Mouse (Mus musculus): ENCODE data around the gene Gm49354.
"Not testable (repeated sequence)": the region's sequence is repeated elsewhere in the genome, so short reads cannot be mapped to it uniquely, and the experiment has no call there.

GRCm38 (mm10) chr13:59711984-59712383, 70.1 kb downstream of the Gm49354 start, which contains the start of gene Spata31d1b:
- TF ChIP-seq POLR2A (IDR thresholded peaks at IDR 0.05; ENCODE audit: control insufficient read depth, low read depth, low read length); CTCF (IDR thresholded peaks at IDR 0.05; ENCODE audit: control insufficient read depth, insufficient read depth, insufficient replicate concordance, low read depth, low read length): not testable (repeated sequence)

All from testis, adult 2 months (tissue).